Mouse (Mus musculus): ENCODE measurements at regions not wholly inside any gene's neighbourhood (a gene's known extent, or its start where the extent isn't known, plus 50 kb on each side); places are given as distances from the start of the nearest gene placed in this dataset.

DNA sequence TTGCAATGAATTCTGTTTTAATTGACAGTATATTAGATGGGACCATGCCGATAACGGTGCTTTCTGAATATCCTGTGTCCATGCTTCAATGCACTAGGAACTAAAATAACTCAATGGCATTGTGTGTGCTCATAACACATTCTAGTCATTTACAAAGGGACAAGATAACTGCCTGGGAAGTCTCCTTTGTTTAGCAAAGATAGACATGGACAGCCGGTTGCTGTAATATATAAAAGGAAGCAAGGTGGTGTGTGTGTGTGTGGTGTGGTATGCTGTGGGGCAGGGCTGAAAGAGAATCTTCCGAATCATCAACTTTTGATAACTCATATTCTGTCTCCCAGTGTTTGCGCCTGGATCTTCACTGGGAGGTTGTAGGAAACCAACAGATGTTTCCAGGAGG lies 497.2 kb downstream of the Lipi start:
- no peaks in the 10 kb centered on the region for H3K27me3 ChIP-seq (ENCODE audit: control insufficient read depth, insufficient read depth, insufficient read length)
- TF ChIP-seq REST (IDR thresholded peaks at IDR 0.05; ENCODE audit: insufficient read depth, insufficient read length), result no peak
- TF ChIP-seq E2F4 (IDR thresholded peaks at IDR 0.05; ENCODE audit: insufficient read depth), result no peak
- no peak for TF ChIP-seq TCF3 (IDR thresholded peaks at IDR 0.05; ENCODE audit: insufficient read length, low read depth)
- no peak for TF ChIP-seq CEBPB (IDR thresholded peaks at IDR 0.05; ENCODE audit: insufficient read depth, poor library complexity, severe bottlenecking)
- no peak for TF ChIP-seq POLR2AphosphoS2 (IDR thresholded peaks at IDR 0.05; ENCODE audit: insufficient read length, low read depth)
- TF ChIP-seq MYOD1 (IDR thresholded peaks at IDR 0.05; ENCODE audit: control insufficient read depth in 1 of 3, insufficient read length in 2 of 3, low read depth in 2 of 3), result no peak
- TF ChIP-seq MYOG (IDR thresholded peaks at IDR 0.05; ENCODE audit: control insufficient read depth in 1 of 3, insufficient read depth in 1 of 3, insufficient read length in 2 of 3, low read depth in 2 of 3), result no peak
- TF ChIP-seq TCF12 (IDR thresholded peaks at IDR 0.05; ENCODE audit: insufficient read depth, poor library complexity, severe bottlenecking), result no peak
- no peak for TF ChIP-seq POLR2A (IDR thresholded peaks at IDR 0.05; ENCODE audit: insufficient read length, low read depth)
- no peak for TF ChIP-seq MAX (IDR thresholded peaks at IDR 0.05; ENCODE audit: low read depth)
- no peak for TF ChIP-seq USF1 (IDR thresholded peaks at IDR 0.05; ENCODE audit: low read depth)

DNA sequence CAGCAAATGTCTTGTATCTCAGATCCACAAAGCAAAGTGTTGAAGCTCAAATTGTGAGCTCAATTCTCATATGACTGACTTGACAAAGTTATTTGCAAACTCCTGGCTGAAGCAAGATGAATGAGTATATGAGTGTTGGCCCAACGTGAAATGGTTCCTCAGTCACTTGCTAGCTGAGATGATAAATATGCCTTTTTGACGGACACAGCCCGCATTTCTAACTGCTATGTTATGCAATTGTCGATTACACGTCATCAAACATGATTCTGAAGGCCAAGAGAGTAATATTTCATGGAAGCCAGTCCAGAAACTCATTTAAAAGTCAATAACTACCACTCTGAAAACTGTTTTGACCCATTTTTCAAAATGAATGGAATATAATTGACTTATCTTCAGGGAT lies 520.6 kb downstream of the Lipi start:
- H3K4me2 ChIP-seq (ENCODE audit: low read depth), result no peak overlapping the region
- no peak overlapping the region for H3K4me3 ChIP-seq
- TF ChIP-seq E2F4 (IDR thresholded peaks at IDR 0.05; ENCODE audit: insufficient read depth), result no peak
- no peak for TF ChIP-seq TCF3 (IDR thresholded peaks at IDR 0.05; ENCODE audit: insufficient read length, low read depth)
- no peak for TF ChIP-seq TCF12 (IDR thresholded peaks at IDR 0.05; ENCODE audit: insufficient read depth, poor library complexity, severe bottlenecking)
- TF ChIP-seq POLR2A (IDR thresholded peaks at IDR 0.05; ENCODE audit: insufficient read length, low read depth), result no peak
- no peak for TF ChIP-seq MYOD1 (IDR thresholded peaks at IDR 0.05; ENCODE audit: control insufficient read depth in 1 of 3, insufficient read length in 2 of 3, low read depth in 2 of 3)
- no peak for TF ChIP-seq MYOG (IDR thresholded peaks at IDR 0.05; ENCODE audit: control insufficient read depth in 1 of 3, insufficient read depth in 1 of 3, insufficient read length in 2 of 3, low read depth in 2 of 3)
- TF ChIP-seq REST (IDR thresholded peaks at IDR 0.05; ENCODE audit: insufficient read depth, insufficient read length), result no peak
- no peak for TF ChIP-seq SRF (IDR thresholded peaks at IDR 0.05; ENCODE audit: control insufficient read depth, insufficient read length, low read depth)
- no peak for TF ChIP-seq POLR2AphosphoS2 (IDR thresholded peaks at IDR 0.05; ENCODE audit: insufficient read length, low read depth)
- TF ChIP-seq CEBPB (IDR thresholded peaks at IDR 0.05; ENCODE audit: insufficient read depth, poor library complexity, severe bottlenecking), result no peak
- no peak for TF ChIP-seq USF1 (IDR thresholded peaks at IDR 0.05; ENCODE audit: low read depth)
- no peak for TF ChIP-seq MAX (IDR thresholded peaks at IDR 0.05; ENCODE audit: low read depth)
- no peaks in the 10 kb centered on the region for H3K79me2 ChIP-seq (ENCODE audit: control insufficient read depth, insufficient read depth)
- no peaks in the 10 kb centered on the region for H3K27me3 ChIP-seq (ENCODE audit: control insufficient read depth, insufficient read depth, insufficient read length)
- H3K36me3 ChIP-seq (ENCODE audit: control insufficient read depth, insufficient read depth), result no peaks in the 10 kb centered on the region
- no peak overlapping the region for H3ac ChIP-seq (ENCODE audit: control insufficient read depth, insufficient read length)

More for the DNA sequence above, 497.2 kb downstream of the Lipi start:
- Histone ChIP-seq H3K4me3 (no peak overlapping the region), H3K36me3 (ENCODE audit: control insufficient read depth, insufficient read depth) (no peaks in the 10 kb centered on the region), H3K79me2 (ENCODE audit: control insufficient read depth, insufficient read depth) (no peaks in the 10 kb centered on the region), H3K4me2 (ENCODE audit: low read depth) (no peak overlapping the region), H3ac (ENCODE audit: control insufficient read depth, insufficient read length) (no peak overlapping the region)

DNA sequence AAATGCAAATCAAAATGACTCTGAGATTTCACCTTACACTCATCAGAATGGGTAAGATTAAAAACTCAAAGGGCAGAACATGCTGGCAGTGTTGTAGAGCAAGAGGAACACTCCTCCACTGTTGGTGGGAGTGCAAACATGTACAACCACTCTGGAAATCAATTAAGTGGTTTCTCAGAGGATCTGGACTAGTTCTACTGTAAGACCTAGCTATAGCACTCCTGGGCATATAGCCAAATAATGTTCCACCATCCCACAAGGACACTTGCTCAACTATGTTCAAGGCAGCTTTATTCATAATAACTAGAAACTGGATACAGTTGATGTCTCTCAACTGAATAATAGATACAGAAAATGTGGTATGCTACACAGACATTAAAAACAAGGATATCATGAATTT lies 532.9 kb downstream of the Lipi start:
- Histone ChIP-seq H3K27me3 (ENCODE audit: control insufficient read depth, insufficient read depth, insufficient read length) (no peaks in the 10 kb centered on the region), H3ac (ENCODE audit: control insufficient read depth, insufficient read length) (no peak overlapping the region), H3K4me3 (no peak overlapping the region), H3K36me3 (ENCODE audit: control insufficient read depth, insufficient read depth) (no peaks in the 10 kb centered on the region), H3K4me2 (ENCODE audit: low read depth) (no peak overlapping the region), H3K79me2 (ENCODE audit: control insufficient read depth, insufficient read depth) (no peaks in the 10 kb centered on the region)
- no peak for TF ChIP-seq MYOD1 (IDR thresholded peaks at IDR 0.05; ENCODE audit: control insufficient read depth in 1 of 3, insufficient read length in 2 of 3, low read depth in 2 of 3)
- no peak for TF ChIP-seq REST (IDR thresholded peaks at IDR 0.05; ENCODE audit: insufficient read depth, insufficient read length)
- no peak for TF ChIP-seq TCF12 (IDR thresholded peaks at IDR 0.05; ENCODE audit: insufficient read depth, poor library complexity, severe bottlenecking)
- no peak for TF ChIP-seq USF1 (IDR thresholded peaks at IDR 0.05; ENCODE audit: low read depth)
- TF ChIP-seq CEBPB (IDR thresholded peaks at IDR 0.05; ENCODE audit: insufficient read depth, poor library complexity, severe bottlenecking), result no peak
- TF ChIP-seq TCF3 (IDR thresholded peaks at IDR 0.05; ENCODE audit: insufficient read length, low read depth), result no peak
- no peak for TF ChIP-seq POLR2AphosphoS2 (IDR thresholded peaks at IDR 0.05; ENCODE audit: insufficient read length, low read depth)

DNA sequence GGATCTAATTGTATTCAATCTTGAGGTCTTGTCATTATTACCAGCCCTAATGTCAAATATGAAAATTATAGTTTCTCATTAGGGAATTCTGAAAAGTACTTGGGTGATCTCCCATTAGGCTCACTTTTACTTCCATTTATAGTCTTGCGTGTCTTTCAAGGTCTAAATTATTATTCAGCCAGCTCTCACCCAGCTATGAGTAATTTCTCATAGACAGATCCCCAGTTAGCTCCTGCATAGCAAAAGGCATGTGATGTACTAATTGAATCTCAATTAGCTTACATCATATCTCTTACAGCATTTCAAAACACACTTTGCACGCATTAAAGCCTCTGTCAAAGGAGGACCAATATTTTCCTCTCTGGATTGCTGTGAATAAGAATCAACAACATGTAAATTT lies 539.9 kb downstream of the Lipi start:
- TF ChIP-seq MYOG (IDR thresholded peaks at IDR 0.05; ENCODE audit: control insufficient read depth in 1 of 3, insufficient read depth in 1 of 3, insufficient read length in 2 of 3, low read depth in 2 of 3), result no peak
- TF ChIP-seq POLR2AphosphoS2 (IDR thresholded peaks at IDR 0.05; ENCODE audit: insufficient read length, low read depth), result no peak
- TF ChIP-seq REST (IDR thresholded peaks at IDR 0.05; ENCODE audit: insufficient read depth, insufficient read length), result no peak
- no peak for TF ChIP-seq SRF (IDR thresholded peaks at IDR 0.05; ENCODE audit: control insufficient read depth, insufficient read length, low read depth)
- TF ChIP-seq E2F4 (IDR thresholded peaks at IDR 0.05; ENCODE audit: insufficient read depth), result no peak
- TF ChIP-seq TCF3 (IDR thresholded peaks at IDR 0.05; ENCODE audit: insufficient read length, low read depth), result no peak
- no peak for TF ChIP-seq CEBPB (IDR thresholded peaks at IDR 0.05; ENCODE audit: insufficient read depth, poor library complexity, severe bottlenecking)
- TF ChIP-seq MYOD1 (IDR thresholded peaks at IDR 0.05; ENCODE audit: control insufficient read depth in 1 of 3, insufficient read length in 2 of 3, low read depth in 2 of 3), result no peak
- TF ChIP-seq USF1 (IDR thresholded peaks at IDR 0.05; ENCODE audit: low read depth), result no peak
- no peak for TF ChIP-seq TCF12 (IDR thresholded peaks at IDR 0.05; ENCODE audit: insufficient read depth, poor library complexity, severe bottlenecking)
- no peak for TF ChIP-seq MAX (IDR thresholded peaks at IDR 0.05; ENCODE audit: low read depth)
- no peak for TF ChIP-seq POLR2A (IDR thresholded peaks at IDR 0.05; ENCODE audit: insufficient read length, low read depth)
- Histone ChIP-seq H3K79me2 (ENCODE audit: control insufficient read depth, insufficient read depth) (no peaks in the 10 kb centered on the region), H3ac (ENCODE audit: control insufficient read depth, insufficient read length) (no peak overlapping the region), H3K36me3 (ENCODE audit: control insufficient read depth, insufficient read depth) (no peaks in the 10 kb centered on the region), H3K4me2 (ENCODE audit: low read depth) (no peak overlapping the region), H3K4me3 (no peak overlapping the region), H3K27me3 (ENCODE audit: control insufficient read depth, insufficient read depth, insufficient read length) (no peaks in the 10 kb centered on the region)

All from myocyte (in vitro differentiated cells).